Mouse (Mus musculus) liver, adult 2 months (tissue): ENCODE results near the gene Il11. TPM values are rescaled to one million over a fixed set of nuclear protein-coding genes. Genes with fewer than 3 reads are reported as not detected.

Experiments used
- DNase-seq: peaks from one replicate; pipeline ENCODE4 v3.0.0-alpha.2; 2011; ENCODE audit warnings: low read depth, low spot score; ENCODE audit errors: extremely low read depth
- H3K27ac ChIP-seq: fragments of 200-500 bp; replicated peaks from 2 replicates; pipeline ENCODE4 v1.5.1; 2012; ENCODE audit warnings: low read depth, mild to moderate bottlenecking, control low read depth, inconsistent platforms, low read length; ENCODE audit not compliant: insufficient read depth
- H3K27me3 ChIP-seq: fragments of 200-500 bp; 2 replicates; pipeline ENCODE4 v1.6.1; 2012; ENCODE audit warnings: mild to moderate bottlenecking, moderate library complexity, low read length, inconsistent platforms; ENCODE audit not compliant: control insufficient read depth, insufficient read depth
- H3K36me3 ChIP-seq: fragments of 200-500 bp; 2 replicates; pipeline ENCODE4 v1.6.1; 2012; ENCODE audit warnings: low read length, inconsistent platforms; ENCODE audit not compliant: control insufficient read depth, insufficient read depth
- H3K4me1 ChIP-seq: fragments of 200-500 bp; 2 replicates; pipeline ENCODE4 v1.6.1; 2011; ENCODE audit warnings: low read length; ENCODE audit not compliant: control insufficient read depth, insufficient read depth
- H3K4me3 ChIP-seq: fragments of 200-500 bp; 2 replicates; pipeline ENCODE4 v1.5.1; 2011; ENCODE audit warnings: low read depth, mild to moderate bottlenecking, control low read depth, low read length, moderate library complexity; ENCODE audit not compliant: insufficient read depth
- H3K79me2 ChIP-seq: fragments of 200-500 bp; 2 replicates; pipeline ENCODE4 v1.6.1; 2012; ENCODE audit warnings: inconsistent platforms, mild to moderate bottlenecking, low read length, moderate library complexity; ENCODE audit not compliant: control insufficient read depth, insufficient read depth
- H3K9ac ChIP-seq: fragments of 200-500 bp; 2 replicates; pipeline ENCODE4 v1.6.1; 2012; ENCODE audit warnings: low read depth, mild to moderate bottlenecking, control low read depth, inconsistent platforms, low read length
- CTCF ChIP-seq: fragments of 200-500 bp; IDR thresholded peaks from 2 replicates; pipeline ENCODE4 v1.5.1; 2011; ENCODE audit warnings: low read depth, low read length, control low read depth
- POLR2A ChIP-seq: fragments of 200-500 bp; IDR thresholded peaks from 2 replicates; pipeline ENCODE4 v1.6.1; 2011; ENCODE audit warnings: low read length, control low read depth; ENCODE audit not compliant: insufficient read depth; ENCODE audit errors: extremely low read depth
- WGBS: fragments of 180-500 bp; shearing (Covaris S2); methylation state at CpG from one replicate; pipeline ENCODE4 v1.1.7; 2018; 5-methylcytosine and 5-hydroxymethylcytosine counted together
- polyA plus RNA-seq: library from polyadenylated mRNA; depleted of rRNA; stranded (reverse); fragments of >200 nt; gene quantifications from 2 replicates; pipeline ENCODE4 v1.2.3, GENCODE M21; 2012
- total RNA-seq: library from RNA; depleted of rRNA; stranded (reverse); fragments of >200 nt; gene quantifications from 2 replicates; pipeline ENCODE4 v1.2.3, GENCODE M21; 2014

The Il11 gene
- total and polyA plus RNA-seq, 2 experiments: 0.09 TPM; not detected in 1

GRCm38 (mm10) chr7:4771202-4771601 is 11.5 kb downstream of the Il11 start, which contains the start of gene Fam71e2:
Gene Fam71e2, minus strand, starts transcription at chr7:4771302.
- H3K4me1 ChIP-seq: no peaks in the 10 kb centered on the region
- no peak within 1 kb of the TSS for H3K4me3 ChIP-seq
- no peaks in the 10 kb centered on the region for H3K79me2 ChIP-seq
- H3K36me3 ChIP-seq: no peaks in the 10 kb centered on the region
- no peak for DNase-seq
- TF ChIP-seq CTCF (no peak), POLR2A (no peak)
- 77% methylated on average over 5 of the region's 5 CpGs for WGBS
- 0 out of 2 replicates have a peak, but pooled peaks cover under 1% of the 10 kb centered on the region for H3K27me3 ChIP-seq
- no peak within 1 kb of the TSS for H3K9ac ChIP-seq
- H3K27ac ChIP-seq: no peak within 1 kb of the TSS

GRCm38 (mm10) chr7:4764946-4765710 is 17.5 kb downstream of the Il11 start:
- no peaks in the 10 kb centered on the region for H3K4me1 ChIP-seq
- H3K27me3 ChIP-seq: no peaks in the 10 kb centered on the region
- no peak for DNase-seq
- 0 out of 2 replicates have a peak overlapping the region, but pooled peaks have one; percentile 2 for H3K9ac ChIP-seq
- 10% methylated on average over 4 of the region's 4 CpGs for WGBS
- TF ChIP-seq POLR2A (no peak), CTCF (no peak)
- H3K27ac ChIP-seq: 0 out of 2 replicates have a peak overlapping the region, but pooled peaks have one; percentile 0
- H3K79me2 ChIP-seq: no peaks in the 10 kb centered on the region
- H3K4me3 ChIP-seq: no peak overlapping the region
- H3K36me3 ChIP-seq: no peaks in the 10 kb centered on the region

DNA sequence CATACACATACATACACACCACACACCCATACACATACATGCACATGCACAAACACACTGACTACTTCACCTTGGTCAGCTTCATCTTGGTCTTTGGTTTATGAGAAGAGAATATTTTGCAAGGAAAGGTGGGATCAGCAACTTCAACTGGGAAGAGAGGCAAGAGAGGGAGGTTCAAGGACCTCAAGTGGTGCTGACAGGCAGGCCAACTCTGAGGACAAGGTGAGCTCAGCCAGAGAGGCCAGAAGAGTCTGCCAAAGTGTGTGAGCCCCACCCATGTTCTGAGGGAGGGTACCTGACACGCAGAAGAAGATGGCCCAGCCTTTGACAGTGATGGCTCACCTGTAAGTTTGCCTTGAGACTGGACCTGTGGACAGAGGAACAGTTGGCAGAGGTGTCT is 23.0 kb downstream of the Il11 start:
- H3K36me3 ChIP-seq: no peaks in the 10 kb centered on the region
- H3K79me2 ChIP-seq: no peaks in the 10 kb centered on the region
- no peak for DNase-seq
- 43% methylated on average over 1 of the region's 1 CpGs for WGBS
- H3K27me3 ChIP-seq: no peaks in the 10 kb centered on the region
- no peak overlapping the region for H3K27ac ChIP-seq
- H3K4me3 ChIP-seq: no peak overlapping the region
- no peaks in the 10 kb centered on the region for H3K4me1 ChIP-seq
- TF ChIP-seq CTCF: no peak
- H3K9ac ChIP-seq: no peak overlapping the region

DNA sequence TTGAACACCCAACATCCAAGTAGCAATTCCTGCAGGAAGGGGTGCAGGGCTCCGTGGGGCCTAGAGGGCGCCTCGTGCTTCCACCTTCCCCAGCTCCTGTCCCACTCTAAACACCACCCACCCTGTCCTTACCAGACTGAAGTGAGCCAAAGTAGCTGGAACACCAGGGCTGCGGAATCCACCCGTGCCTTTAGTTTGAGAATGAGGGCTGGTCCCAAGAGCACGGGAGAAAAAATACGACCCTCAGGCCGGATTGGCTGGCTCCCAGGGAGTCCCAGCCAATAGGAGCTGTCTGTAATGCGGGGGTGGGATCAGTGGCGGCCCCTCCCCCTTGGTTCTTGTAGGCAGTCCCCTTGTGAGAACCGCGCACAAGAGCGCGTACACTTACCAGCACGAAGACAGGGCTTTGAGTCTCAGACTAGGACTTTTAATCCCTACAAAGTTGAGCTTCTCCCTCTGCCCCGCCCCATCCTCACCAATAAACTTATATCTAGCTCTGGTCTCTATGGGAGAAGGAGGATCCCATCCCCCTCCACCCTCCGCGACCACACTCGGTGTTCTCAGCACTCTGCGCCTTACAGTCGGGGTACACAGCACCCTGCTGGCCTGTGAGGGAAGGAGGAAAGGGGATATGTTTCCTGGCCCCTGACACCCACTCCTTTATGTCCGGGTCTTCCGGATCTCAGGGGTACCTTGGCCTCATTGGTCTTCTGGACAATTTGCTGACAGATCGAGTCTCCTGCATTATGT is 29.7 kb downstream of the Il11 start, which contains the start of gene Cox6b2:
TSS of gene Cox6b2 (minus strand) at position 274 of the 750 bp plus-strand sequence.
- no peaks in the 10 kb centered on the region; the same call in 1 of the 2 replicates for H3K4me1 ChIP-seq

DNA sequence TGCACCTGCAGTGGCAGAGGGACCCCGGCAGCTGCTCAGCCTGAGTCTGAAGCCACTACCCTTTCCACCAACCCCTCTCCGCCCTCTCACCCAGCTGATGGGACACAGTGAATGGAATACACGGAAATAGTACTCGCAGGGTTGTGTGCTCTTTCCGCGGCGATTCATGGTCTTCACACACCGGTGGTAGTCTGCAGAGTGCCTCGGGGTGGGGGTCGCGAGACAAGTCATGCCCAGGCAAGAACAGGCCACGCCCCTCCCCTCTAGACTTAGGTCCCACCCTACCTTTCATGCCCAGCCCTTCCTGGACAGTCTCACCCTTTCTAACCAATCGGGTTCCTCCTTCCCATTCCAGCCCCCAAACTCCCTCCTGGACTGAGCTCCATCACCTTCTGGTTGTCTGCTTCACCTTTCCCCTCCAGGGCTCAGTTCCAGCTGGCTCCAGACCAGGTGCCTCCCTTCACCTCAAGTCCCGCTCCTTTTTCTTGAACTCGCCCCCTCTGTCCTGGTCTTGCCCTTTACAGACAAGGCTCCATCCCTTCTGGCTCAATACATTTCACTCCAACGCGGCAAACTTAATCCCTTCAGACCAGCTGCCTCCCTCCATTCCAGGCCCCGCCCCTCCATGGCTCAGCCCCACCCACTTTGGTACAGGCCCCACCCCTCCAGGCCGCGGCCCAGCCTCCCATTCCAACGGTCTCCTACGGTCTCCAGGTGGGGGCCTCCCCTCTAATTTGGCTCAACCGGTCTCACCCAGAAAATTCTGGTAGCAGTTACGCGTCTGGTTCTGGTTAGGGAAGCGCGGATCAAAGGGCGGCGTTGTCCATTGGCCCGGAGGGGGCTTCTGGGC is 30.5 kb downstream of the Il11 start:
- peak; percentile 7 for DNase-seq
- no peaks in the 10 kb centered on the region; the same call in 1 of the 2 replicates for H3K4me1 ChIP-seq
- WGBS: 3% methylated on average over 30 of the region's 30 CpGs

More for the DNA sequence above, 29.7 kb downstream of the Il11 start, which contains the start of gene Cox6b2:
- no peak for DNase-seq
- WGBS: 15% methylated on average over 24 of the region's 24 CpGs
- Histone ChIP-seq H3K27ac (no peak within 1 kb of the TSS), H3K27me3 (no peaks in the 10 kb centered on the region), H3K4me3 (peak within 1 kb of the TSS; percentile 32; the same call in 1 of the 2 replicates), H3K36me3 (no peaks in the 10 kb centered on the region), H3K79me2 (no peaks in the 10 kb centered on the region), H3K9ac (no peak within 1 kb of the TSS)
- no peak for TF ChIP-seq POLR2A

More for the DNA sequence above, 30.5 kb downstream of the Il11 start:
- TF ChIP-seq CTCF (no peak), POLR2A (no peak)
- Histone ChIP-seq H3K4me3 (peak overlapping the region; percentile 32; the same call in 1 of the 2 replicates), H3K36me3 (no peaks in the 10 kb centered on the region), H3K27ac (no peak overlapping the region), H3K27me3 (no peaks in the 10 kb centered on the region), H3K79me2 (no peaks in the 10 kb centered on the region), H3K9ac (no peak overlapping the region)
